Mouse (Mus musculus): Measurements from ENCODE around the gene Galnt12.

GRCm38 (mm10) chr4:47132413-47132812, 40.7 kb downstream of the Galnt12 start:
- TF ChIP-seq CTCF (IDR thresholded peaks at IDR 0.05) (no peak), POLR2A (IDR thresholded peaks at IDR 0.05; ENCODE audit: insufficient read depth, low read depth, low read length) (no peak)
